Mouse (Mus musculus): ENCODE measurements at regions not wholly inside any gene's neighbourhood (a gene's known extent, or its start where the extent isn't known, plus 50 kb on each side); places are given as distances from the start of the nearest gene placed in this dataset.

DNA sequence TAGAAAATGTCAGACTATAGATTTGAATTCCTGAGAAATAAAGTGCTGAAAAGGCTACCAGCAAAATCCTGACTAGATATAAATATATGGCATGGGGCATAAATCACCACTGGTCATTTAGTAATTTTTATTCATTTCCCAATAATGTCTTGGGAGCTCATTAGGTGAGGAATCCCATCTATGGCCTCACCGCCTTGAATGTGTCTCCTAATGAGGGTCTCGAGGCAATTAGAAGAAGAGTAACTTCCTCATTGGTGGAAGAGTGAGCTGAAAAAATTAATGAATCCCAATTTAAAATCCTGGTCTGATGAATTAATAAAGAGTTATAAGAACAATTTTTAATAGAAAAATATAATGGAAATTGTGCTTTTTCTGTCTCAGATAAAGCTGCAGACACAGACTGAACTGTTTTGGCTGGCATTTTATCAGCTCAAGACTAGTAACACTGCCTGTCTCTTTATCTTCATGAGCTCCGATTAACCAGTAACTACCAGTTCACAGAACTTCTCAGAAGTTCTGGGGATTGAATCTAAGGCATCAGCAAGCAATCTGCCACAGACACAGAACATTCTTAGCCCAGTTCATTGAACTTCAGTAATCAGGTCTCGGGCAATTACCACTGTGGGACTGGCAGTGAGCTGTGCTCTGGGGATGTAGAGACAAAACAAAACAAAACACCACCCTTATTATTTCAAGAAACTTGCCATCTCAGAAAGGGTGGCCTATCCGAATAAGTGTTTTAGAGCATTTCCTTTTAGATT is 170.7 kb downstream of the Plpp3 start:
- DNase-seq (ENCODE audit: low spot score) = no peak

DNA sequence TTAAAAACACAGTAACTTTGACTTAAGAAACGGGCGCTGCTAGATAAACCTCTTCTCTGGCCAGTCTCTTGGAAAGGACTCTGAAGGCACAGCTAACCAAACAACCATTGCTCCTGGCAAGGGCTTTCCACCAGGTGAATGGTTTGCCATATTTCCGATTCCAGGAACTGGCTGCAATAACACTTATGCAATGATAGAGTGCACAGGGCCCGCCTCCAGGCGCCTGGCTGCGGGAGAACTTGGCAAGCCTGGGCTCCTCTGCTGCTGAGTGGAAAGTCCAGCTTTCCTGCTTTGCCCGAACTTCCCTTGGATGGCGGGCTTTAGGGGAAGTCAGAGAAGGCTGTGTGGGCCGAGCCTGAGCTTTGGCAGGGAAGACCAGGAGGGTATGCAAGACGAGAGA is 171.6 kb downstream of the Plpp3 start:
- DNase-seq (ENCODE audit: low spot score) = peak; percentile 82

DNA sequence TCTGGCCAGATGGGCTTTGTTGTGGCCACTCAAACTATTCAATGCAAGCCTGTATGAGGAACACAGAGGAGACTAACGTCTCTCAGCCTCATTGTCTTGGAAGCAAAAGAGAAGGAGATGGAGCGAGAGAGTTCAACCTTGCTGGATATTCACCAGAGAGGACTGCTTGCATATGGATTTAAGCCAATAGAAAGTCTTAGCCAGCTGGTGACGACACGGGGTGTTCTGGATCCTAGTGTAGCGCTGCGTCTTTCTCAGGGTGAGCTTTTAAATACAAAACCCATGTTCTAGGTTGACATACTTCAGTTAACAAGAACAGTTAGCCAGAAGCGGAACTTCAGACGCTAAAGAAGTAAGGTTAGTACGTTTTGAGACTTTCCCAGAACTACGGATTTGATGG is 174.9 kb downstream of the Plpp3 start:
- DNase-seq (ENCODE audit: low spot score) = no peak

DNA sequence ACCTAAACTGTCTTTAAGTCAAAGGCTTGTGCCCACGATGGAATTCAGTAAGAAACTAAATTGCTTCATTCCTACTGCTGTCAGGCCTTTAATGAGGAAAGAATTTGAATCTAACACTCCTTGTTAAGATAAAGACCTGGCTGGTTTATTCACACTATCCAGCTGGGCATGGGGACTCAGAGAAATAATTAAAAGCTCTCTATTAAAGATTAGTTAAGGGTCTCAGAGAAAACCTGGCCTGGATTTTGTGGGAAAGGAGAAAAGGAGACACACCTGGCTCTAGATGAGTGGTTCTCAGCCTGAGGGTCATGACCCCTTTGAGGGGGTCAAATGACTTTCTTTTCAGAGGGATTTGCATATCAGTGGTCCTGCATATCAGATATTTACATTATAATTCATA is 178.7 kb downstream of the Plpp3 start:
- DNase-seq (ENCODE audit: low spot score) = no peak

DNA sequence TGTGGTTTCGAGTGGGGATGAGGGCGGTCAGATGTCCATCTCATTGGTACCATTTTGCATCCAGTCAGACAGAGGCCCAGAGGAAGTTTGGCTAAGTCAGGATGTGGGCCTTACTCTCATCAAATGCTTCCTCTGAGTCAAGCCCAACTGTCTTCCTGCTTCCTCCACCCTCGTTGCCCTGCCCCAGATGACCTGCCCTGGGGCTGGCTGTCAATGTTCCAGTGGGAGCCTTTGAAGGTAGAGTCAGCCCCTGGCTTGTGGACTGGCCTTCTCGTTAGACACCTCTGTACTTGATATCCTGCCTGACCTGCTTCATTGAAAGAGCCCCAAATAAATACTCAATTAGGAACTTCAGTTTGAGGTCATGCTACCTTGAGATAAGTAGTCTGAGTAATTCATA is 179.4 kb downstream of the Plpp3 start:
- DNase-seq (ENCODE audit: low spot score) = no peak

DNA sequence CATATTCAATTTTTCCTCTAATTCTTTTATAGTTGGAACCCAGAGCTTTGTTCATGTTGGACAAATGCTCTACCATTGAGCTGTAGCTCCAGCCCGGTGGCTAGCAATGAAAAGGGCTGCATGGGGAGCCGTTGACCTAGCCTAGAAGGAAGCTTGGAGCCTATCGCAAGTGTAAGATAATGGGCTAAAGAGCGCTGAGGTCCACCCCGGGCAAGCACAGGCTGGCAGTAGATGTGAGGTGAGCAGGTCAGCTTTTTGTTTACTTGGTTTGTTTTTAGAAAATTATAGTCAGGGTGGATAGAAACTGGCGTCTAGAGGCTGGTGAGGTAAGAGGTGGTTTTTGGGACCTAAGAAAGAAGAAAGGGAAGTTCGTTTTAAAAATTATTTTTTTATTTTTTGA is 181.0 kb downstream of the Plpp3 start:
- DNase-seq (ENCODE audit: low spot score) = no peak

DNA sequence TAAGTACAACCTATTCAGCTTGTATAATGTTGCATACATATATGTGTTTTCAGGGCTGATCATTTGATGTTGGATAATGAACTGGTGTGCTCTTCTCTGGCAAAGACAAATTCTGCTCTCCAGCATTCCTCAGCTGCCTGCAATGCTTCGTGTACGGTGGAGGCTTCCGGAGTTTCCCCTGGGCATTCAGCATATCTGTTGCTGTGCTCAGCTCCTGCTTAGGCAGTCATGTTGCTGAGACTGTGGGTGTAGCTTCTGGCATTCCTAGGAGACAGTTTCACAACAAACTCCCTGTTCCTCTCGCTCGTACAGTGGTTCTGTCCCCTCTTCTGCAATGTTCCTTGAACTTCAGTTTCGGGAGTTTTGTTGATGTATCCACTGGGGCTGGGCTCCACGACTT is 181.7 kb downstream of the Plpp3 start:
- peak; percentile 18 for DNase-seq (ENCODE audit: low spot score)

DNA sequence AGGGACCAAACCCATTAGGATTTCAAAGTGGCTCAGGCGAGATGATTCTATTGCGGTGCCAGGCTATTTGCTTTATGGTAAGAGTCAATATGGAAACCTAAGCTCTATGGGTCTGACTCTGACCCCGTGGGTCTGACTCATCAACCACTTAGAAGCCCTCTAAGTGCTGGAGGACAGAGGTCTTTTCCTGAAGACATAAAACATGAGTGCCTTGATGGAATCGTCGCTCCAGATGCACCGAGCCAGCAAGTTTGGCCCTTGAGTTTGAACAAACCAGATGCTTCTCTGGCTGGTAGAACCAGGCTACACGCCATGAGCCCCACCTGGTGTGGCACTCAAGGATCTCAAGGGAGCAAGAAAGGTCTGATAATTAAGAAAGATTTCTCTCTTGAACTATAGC is 184.1 kb downstream of the Plpp3 start:
- DNase-seq (ENCODE audit: low spot score) = no peak

DNA sequence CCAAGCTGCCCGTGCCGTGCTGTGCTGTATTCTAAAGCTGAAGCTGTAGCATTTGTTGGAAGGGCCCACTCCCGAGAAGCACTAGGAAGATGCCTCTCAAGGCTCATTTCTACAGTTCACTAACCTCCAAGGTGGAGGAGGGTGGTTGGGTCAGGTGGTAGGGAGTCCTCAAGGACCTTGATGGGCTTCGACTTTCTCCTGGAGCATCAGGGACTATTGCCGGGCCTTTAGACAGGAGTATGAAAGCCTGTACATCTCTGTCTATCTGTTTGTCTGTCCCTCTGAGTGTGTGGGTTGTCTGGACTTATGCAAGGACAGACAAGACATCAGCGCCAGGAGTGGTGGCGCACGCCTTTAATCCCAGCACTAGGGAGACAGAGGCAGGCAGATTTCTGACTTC is 189.7 kb downstream of the Plpp3 start:
- DNase-seq (ENCODE audit: low spot score) = no peak

DNA sequence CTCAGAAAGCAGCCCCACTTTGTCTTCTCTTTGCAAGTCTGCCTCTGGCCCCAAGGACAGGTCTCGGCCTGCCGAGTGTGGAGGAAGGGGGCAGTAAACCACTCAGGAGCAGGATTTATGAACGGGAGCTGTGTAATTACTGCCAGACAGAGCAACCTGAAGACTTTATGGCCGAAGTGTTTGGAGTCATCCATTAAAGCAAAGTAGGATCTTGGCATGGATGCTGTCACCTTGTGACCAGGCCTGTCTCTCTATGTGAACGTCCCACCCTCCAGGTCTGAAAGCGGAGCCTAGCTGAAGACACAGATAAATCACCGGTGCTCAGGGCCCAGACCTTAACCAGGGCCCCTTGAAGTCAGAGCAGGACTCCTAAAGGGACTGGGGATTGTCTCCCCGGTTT is 190.8 kb downstream of the Plpp3 start:
- DNase-seq (ENCODE audit: low spot score) = no peak

DNA sequence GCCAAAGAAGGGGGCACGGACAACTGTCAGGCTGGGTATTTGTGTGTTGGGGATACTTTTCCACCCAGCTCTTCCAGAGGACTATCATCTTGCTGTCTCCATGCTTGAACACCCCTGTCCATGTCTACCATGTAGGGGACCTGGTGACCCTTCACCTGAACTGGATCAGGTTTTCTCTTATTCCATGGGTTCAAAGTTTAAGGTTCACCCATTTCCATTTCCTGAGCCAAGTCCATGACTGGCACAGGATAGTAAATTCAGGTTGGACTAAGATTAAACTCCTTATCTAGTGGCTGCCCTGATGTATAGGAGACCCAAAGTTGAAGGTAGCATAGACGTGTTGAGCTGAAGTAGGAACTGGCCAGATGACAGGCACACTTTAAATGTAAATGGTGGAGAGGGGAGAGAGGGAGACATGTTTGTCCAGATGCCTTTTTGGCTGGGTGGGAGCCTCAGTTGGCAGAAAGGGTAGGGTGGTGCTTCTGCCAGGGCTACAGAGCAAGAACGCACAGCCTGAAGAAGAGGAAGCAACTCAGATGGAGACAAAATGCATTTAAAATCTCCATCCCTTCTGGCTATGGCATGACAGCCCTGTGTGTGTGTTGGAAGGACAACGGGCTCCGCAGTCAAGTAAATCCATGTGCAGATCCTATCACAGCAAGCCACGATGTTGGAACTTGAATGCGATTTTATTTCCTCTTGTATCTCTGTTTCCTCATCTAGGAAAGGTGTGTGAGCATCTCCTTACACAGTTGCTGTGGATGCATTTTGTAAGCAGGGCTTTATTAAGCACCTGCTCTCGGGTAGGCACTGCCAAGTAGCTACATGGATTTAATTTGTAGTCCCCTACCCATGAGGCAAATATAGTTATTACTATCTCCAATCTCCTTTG is 192.4 kb downstream of the Plpp3 start:
- no peak for DNase-seq (ENCODE audit: low spot score)

DNA sequence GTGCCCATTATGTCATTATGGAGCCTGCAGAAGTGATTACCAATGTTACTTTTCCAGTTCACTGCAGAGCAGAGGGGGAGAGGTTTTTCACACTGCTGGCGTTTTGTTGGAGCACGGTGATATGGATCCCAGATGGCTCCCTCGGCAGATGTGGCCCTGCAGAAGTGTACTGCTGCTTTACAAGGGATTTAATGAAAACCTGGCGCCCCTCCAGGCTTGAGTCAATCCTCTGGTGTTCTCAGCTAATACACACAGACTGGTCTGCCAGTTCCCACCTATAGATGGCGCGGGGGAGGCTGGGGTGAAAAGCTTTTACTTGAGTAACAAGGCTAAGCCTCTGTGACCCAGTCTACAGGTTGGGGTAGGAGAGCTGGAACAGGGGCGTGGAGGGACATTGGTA is 195.2 kb downstream of the Plpp3 start:
- no peak for DNase-seq (ENCODE audit: low spot score)

DNA sequence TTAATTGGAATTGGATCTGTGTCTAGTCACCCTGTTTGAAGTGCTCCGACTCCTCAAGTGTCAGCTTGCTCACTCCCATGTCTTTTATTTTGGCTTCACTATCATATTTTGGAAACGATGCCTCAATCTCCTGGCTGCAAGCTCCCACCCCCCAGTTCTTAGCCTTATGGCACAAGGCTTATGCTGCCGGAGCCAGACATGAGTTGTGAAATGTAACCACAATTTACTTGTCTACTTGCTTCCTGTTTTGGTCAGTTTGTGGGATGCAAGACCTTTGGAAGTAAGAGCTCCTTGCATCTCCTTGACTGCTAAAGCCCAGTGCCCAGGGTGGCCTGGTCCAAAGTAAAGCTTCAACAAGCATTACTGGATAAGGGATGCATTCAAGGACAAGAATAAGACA is 195.8 kb downstream of the Plpp3 start:
- no peak for DNase-seq (ENCODE audit: low spot score)

DNA sequence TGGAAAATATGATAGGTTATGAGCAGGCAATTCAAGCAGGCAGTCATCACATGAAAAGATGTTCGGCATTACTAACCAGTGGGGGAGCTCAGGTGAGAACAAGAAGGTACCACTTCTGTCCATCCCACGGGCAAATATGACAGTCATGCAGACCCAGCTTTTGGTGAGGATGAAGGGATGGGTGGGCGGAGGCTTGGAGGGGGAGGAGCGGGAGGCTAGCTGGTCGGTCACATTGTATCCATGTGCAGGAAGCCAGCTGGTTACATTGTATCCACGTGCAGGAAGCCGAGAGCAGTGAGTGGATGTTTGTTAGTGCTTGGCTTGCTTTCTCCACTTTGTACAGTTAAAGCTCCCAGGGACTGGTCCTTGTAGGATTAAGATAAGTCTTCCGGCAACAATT is 196.9 kb downstream of the Plpp3 start:
- DNase-seq (ENCODE audit: low spot score) = no peak

DNA sequence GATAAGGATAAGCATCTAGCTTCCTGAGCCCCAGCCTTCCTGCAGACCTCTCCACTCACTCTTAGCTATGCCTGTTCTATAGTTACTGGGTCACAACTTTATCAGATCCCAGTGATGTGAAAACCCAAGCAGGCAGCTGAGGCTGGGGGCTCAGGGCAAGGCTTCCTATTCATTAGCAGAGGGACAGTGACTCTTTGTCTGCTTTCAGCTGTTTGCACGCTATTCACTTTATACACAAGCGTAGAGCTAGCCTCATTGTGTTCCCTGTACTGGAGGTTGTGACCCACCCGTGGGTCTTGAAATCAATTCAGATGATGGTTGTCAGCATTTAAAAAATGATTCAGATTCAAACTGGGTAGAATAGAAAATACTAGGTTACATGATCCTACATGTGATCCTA is 199.5 kb downstream of the Plpp3 start:
- DNase-seq (ENCODE audit: low spot score) = no peak

DNA sequence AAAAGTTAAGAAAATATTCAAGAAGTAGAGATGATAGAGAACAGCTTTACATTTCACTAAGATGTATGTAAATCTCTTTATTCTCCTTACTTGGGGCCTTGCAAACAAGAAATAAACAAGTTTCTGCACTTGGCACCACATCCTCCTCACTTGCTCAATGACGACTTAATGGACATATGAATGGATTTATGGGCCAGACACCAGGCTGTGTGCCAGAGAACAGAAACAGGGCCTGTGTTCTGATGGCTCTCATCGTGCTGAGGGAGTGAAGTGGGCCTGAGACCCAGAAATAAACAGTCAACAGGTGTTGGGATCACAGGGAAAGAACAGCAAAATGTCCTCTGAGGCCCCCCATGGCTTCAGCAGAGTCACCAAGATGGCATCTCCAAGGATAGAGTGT is 201.6 kb downstream of the Plpp3 start:
- DNase-seq (ENCODE audit: low spot score) = no peak

DNA sequence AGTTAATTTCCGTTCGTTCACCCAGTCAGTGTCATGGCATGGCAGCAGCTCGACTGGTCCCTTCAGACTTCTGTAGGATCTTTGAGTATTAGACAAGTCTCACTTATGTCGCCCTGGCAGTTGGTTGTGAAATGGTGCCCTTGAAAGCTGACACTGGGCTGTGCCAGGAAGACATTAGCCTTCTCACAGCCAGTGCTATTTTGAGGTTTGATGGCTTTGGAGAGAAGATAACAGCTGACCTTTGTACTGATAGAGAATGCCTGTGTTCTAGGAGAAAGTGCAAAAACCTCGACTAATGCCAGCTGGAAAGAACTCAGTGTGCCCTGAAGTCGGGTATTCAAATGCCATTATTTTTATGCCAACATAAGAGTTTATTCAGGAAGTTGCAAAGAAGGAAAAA is 207.3 kb downstream of the Plpp3 start:
- DNase-seq (ENCODE audit: low spot score) = peak; percentile 18

DNA sequence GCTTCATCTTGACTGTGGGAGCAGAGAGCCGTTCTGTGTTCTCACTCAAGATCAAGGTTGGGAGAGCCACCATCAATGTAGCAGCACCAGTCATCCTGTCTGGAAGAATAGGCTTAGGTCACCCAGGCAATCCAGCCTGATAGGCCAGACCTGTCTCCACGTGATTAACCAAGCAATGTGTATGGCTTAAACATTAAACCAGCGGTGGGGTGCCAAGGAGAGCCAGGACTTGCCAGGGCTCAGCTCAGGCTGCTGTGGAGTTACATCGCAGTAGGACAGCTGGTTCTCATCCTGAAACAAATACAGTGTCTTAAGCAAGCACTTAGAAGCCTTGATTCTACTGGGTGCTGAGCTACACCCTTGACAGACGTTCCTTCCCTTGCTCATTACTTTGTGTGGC is 207.9 kb downstream of the Plpp3 start:
- peak; percentile 32 for DNase-seq (ENCODE audit: low spot score)

DNA sequence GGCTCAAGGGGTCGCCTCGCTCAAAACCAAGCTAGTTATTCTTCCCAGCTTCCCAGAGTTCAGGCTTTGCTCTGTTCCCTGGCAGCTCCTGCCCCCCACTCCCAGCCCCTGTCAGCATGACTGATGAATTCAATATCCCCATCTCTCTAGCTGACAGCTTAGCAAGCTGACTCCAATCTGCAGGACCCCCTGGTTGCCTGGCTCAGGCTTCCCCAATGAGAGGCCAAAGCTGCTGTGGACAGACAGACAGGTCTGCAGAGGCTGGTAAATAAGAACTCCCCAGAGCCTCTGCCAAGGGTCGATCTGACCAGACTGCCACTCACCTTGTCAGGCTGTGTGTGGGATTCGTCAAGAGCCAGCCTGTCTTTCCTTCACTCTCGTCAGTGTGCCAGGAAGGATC is 219.4 kb downstream of the Plpp3 start:
- DNase-seq (ENCODE audit: low spot score) = no peak

DNA sequence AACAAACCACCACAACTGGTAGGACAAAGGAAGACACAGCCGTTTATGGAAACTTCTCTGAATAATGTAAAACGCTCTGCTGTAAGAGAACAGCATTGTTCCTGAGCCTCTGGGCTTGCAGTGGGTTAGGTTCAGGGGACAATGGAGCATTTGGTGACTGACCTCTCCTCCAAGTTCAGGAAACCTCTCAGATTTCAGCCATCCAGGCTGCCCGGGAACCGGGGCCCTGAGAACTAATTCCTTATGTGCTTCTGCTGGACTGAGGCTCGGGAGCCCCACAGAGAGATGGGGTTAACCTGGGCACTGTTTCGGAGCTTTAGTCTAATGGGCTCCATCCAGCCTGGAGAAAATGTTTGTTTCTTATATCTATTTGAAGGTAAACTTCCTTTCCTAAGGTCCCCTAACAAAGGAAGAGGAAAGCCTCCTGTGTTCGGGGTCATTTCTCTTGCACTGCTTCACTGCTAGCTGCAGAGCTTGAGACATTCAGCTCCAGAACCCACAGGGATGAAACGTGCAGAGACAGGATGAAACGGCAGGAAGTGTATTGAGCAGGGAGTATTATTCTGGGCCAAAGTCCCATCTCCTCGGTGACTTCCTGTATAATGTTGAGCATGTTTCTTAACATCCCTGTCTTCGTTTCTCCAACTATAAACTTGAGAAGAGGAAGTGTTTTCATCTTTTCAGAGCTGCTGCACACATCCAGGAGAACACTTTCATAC is 220.5 kb downstream of the Plpp3 start:
- no peak for DNase-seq (ENCODE audit: low spot score)

DNA sequence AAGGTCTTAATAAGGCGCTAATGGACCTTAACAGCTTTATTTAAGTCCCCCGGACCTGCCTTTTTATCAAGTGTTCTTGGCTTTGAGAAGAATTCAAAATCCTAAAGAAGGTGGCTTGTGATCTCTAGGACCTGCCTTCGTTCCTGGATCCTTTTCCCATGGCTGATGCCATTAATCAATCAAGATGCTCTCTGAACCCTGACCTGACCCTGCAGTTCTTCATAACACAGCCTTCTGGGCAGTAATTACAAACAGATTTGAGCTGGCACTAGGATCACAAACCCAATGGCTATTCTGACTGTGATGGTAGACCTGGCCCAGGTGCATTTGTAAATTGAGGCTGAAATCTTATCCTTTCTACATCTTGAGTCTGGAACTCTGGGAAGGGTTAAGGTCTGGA is 227.7 kb downstream of the Plpp3 start:
- DNase-seq (ENCODE audit: low spot score) = no peak

DNA sequence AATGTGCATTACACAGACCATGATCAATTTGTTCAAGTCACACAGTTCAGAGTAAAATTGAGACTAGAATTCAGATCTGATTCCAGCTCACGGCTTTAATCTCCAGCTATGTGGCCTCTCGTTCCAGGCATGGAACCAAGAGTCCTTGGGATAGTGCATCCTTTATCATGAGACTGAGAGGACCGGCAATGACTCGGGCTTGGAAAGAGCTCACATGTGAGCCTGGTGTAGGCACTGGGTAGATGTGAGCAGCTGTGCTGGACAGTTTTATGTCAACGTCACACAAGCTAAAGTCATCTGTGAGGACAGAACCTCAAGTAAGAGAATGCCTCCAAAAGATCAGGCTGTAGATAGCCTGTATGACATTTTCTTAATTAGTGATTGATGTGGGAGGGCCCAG is 228.3 kb downstream of the Plpp3 start:
- no peak for DNase-seq (ENCODE audit: low spot score)

DNA sequence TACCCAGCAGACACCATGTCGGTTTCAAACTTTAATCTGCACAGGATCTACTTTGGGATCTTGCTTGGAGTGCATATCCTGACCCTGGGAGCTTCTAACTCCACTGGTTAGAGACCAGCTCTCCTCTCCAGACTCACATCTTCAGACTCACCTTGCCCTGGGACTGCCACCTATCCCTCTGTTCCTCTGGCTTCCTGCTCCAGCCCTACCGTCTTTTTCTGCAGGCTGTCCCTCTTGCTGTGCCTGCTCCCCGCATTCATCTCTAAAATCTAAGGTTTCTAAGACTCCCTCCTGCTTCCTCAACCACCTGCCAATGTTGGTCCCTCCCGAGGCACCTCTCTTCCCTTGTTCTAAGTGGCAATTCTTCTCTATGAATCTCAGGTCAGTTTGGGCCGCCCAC is 233.2 kb downstream of the Plpp3 start:
- DNase-seq (ENCODE audit: low spot score) = no peak
